Mouse (Mus musculus): ENCODE data around the gene Phf20.

DNA sequence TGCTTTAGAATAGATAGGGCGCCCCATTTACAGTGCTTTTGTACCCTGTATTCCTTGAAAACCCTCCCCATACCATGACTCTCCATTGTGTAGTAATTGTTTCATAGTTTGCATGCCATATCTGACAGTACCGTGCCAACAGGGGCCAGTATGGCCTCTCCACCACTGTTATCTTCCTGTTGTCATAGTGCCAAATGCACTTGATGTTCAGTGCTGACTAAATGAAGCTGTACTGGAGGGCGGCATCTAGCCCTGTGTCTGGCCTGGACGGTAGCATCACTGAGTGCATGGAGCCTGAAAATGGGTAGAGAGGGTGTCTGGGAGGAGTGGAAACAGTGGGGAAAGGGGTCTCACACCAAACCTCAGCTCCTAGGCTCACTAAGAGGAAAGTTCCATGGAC is 143.8 kb downstream of the Phf20 start:
- TF ChIP-seq GATA1 (IDR thresholded peaks at IDR 0.05; ENCODE audit: borderline replicate concordance, low read length) (no peak), FLI1 (IDR thresholded peaks at IDR 0.05; ENCODE audit: low read length) (no peak)
